Mouse (Mus musculus) brain, embryonic 14.5 days (tissue): Measurements from ENCODE around the gene Midn. TPM values are rescaled to one million over a fixed set of nuclear protein-coding genes. Genes with fewer than 3 reads are reported as not detected.
"Not testable (repeated sequence)": the region's sequence is repeated elsewhere in the genome, so short reads cannot be mapped to it uniquely, and the experiment has no call there.

Source experiments
- DNase-seq: peaks from one replicate; pipeline ENCODE4 v3.0.0-alpha.2; 2011; ENCODE audit warnings: low read depth
- CTCF ChIP-seq: fragments of 200-500 bp; IDR thresholded peaks from 2 replicates; pipeline ENCODE4 v1.5.1; 2012; ENCODE audit warnings: inconsistent platforms, mild to moderate bottlenecking, moderate library complexity, borderline replicate concordance; ENCODE audit not compliant: insufficient read depth, insufficient read length; ENCODE audit errors: extremely low read depth
- POLR2A ChIP-seq: fragments of 200-500 bp; IDR thresholded peaks from 2 replicates; pipeline ENCODE4 v1.6.1; 2012; ENCODE audit warnings: mild to moderate bottlenecking, inconsistent platforms, borderline replicate concordance; ENCODE audit not compliant: poor library complexity, insufficient read depth, insufficient read length, severe bottlenecking; ENCODE audit errors: extremely low read depth
- polyA plus RNA-seq: library from polyadenylated mRNA; depleted of rRNA; stranded (reverse); fragments of >200 nt; gene quantifications from 2 replicates; pipeline ENCODE4 v1.2.3, GENCODE M21; 2012

Gene Midn
- polyA plus RNA-seq, 1 experiment = 213 TPM

DNA sequence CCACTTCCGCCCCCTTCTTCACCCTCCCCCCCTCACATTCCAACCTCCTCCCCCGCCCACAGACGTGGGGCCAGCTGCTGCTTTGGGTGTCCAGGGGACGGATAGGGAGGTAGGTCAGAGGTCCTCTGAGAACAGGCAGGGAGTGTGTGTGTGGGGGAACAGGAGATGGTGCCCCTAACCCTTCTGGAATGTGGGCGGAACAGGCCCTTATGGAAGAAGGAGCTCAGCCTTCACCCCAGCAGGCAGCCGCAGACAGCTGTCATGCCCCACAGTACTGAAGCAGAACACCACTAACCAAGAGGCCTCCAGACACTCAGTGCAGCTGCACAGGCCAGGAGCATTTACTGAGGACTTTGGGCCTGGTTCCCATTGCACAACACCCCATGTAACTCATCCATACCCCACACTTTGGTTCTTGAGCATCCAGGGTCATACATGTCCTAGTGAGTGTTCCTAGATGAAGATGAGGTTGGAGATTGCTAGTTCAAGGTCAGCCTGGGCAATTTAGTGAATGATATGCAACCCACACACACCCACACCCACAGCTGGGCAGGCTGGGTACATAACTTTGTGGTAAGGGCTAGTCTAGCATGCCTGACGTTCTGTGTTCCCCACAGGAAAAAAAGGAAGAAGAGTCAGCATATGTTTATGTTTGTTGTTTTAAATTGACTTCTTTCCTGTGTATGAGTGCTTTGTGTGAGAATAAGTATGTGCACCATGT is 13.6 kb downstream of the Midn start:
- TF ChIP-seq CTCF (no peak), POLR2A (no peak)
- DNase-seq = no peak

DNA sequence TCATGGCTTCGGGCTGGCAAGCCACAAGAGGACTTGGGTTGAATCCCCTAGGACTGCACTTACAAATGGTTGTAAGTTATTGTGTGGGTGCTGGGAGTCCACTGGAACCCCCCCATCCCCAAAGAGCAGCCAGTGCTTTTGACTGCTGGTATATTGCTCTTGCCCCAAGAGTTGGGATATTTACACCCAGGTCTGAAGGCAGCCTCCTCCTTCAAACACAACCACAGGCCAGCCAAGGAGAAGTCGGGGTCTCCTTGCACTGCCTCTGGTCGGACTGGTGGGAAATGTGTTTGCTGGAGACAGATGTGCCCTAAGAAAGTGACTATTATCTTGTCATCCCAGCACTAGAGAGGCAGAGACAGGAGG is 14.2 kb downstream of the Midn start:
- no peak for DNase-seq
- no peak for TF ChIP-seq CTCF
- no peak for TF ChIP-seq POLR2A

- TF ChIP-seq CTCF (no peak), POLR2A (no peak)
- DNase-seq = no peak
Observed at GRCm38 (mm10) chr10:80162716-80163299, 14.7 kb downstream of the Midn start.

GRCm38 (mm10) chr10:80163721-80164120 is 15.6 kb downstream of the Midn start:
- TF ChIP-seq POLR2A (no peak), CTCF (no peak)
- DNase-seq = no peak

DNA sequence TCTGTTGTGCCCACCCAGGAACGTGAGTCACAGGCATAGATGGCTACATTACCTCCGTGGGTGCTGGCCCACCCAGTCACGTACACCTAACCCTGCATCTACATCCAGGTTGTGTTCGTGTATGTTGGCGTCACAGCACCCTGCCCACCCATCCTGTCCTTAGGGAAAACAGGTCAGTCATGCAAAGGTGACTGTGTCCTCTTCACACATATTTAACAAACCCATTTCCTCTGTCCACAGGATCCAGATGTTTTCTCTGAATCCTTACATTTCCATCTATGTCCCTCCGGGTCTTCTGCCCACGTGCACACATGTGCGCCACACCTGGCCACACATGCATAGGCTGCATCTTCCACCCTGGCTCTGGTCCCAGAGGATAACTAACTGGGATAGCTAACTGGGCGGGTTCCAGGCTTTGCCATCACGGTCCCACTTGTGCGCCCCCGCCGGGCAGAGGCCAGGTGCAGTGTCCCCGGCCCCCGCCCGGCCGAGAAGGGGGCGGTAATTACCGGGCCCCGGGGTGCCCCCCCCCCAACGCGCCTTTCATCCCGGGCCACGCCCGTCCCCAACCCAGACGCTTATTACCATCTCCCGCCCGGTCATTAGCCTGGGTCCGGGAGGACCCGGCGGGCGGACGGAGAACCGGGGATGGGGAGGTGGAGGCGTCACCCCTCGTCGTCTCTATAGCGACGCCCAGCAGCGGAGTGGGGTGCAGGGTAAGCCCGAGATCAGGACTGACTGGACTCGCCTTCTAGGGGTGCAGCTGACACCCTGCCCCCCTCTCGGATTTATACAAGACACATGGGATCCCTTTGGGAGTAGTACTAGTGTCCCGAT is 16.3 kb downstream of the Midn start:
- TF ChIP-seq POLR2A (no peak), CTCF (no peak)
- DNase-seq = no peak

DNA sequence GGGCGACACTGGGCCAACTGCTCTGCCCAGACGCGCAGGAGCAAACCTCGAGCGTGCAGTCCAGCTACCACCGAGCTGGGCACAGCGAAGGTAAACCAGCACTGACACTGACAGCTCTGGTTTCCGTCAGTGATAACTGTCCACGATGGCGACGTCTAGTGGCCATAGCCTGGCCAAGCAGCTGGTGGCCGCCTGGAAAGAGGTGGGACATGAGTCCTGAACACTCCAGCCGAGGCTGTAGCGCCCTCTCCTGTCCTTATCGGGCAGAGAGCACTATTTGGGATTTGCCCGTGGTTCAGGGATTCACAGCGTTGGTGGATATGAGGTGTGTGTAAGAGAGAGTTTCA is 16.9 kb downstream of the Midn start:
- TF ChIP-seq CTCF = peak; percentile 99
- TF ChIP-seq POLR2A = peak; percentile 52; the same call in 1 of the 2 replicates
- peak; percentile 97 for DNase-seq

GRCm38 (mm10) chr10:80165392-80166128 is 17.5 kb downstream of the Midn start, which contains the start of gene Cirbp:
Gene Cirbp (plus strand): TSS chr10:80165985.
- peak; percentile 76 for DNase-seq
- no peak for TF ChIP-seq POLR2A
- no peak for TF ChIP-seq CTCF

DNA sequence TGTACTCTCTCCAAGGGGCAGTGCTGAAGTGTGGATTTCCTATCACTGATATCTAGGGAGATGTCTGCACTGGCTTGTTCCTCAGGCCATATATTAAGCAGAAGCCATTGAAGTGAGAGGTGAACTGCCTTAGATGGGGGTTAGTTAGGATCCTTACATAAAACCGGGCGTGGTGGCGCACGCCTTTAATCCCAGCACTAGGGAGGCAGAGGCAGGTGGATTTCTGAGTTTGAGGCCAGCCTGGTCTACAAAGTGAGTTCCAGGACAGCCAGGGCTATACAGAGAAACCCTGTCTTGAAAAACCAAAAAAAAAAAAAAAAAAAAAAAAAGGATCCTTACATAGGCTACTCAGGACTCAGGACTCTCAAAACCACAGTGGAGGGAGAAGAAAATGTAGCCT is 18.1 kb downstream of the Midn start:
- not testable (repeated sequence) for DNase-seq

DNA sequence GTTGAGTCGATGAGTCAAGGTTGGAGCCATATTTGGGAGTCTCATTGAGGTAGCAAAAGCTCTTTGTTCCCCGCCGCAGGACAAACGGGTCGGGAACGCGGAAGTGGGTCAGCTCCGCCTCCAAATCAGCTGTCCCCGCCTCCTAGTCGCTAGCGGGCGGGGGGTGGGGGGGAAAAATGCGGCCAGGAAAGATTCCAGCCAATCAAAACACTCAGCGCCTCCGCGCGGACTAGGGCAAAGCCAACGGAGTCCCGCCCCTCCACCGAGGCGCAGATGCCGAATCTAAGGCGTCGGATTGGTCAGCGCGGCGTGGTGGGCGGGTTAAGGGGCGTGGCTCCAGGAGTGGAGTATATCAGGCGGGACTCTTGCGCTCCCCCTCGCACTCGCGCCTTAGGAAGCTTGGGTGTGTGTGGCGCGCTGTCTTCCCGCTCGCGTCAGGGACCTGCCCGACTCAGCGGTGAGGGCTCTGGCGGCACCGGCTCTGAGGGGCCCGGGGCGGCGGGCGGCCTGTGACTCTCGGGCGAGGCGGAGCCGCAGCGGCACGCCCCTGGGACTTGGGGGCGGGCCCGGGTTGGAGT is 19.5 kb downstream of the Midn start:
- no peak for TF ChIP-seq CTCF
- TF ChIP-seq POLR2A = peak; percentile 99
- peak; percentile 100 for DNase-seq

GRCm38 (mm10) chr10:80168038-80168661 is 20.1 kb downstream of the Midn start:
- peak; percentile 97 for DNase-seq
- TF ChIP-seq POLR2A (no peak), CTCF (no peak)
